8 mouse cellular contexts compared by ENCODE assay signal in genomic region chr14:54482498-54482897, GRCm38 (mm10). TPM values are rescaled to one million over a fixed set of nuclear protein-coding genes. Genes with fewer than 3 reads are reported as not detected.
DNase-seq lines count a peak whose midpoint lies in the region; TF ChIP-seq lines count a peak whose summit lies in the region.

No protein-coding gene starts in this region.

- H3K4me1 ChIP-seq in heart, adult 2 months (ENCODE audit: control insufficient read depth, insufficient read depth, low read length), result no peaks in the 10 kb centered on the region
- H3K4me1 ChIP-seq in heart, embryonic 10.5 days, result peaks cover 22% of the 10 kb centered on the region

- no peak for DNase-seq in heart, adult 2 months
- DNase-seq in heart, embryonic 10.5 days (ENCODE audit: low spot score), result no peak
- DNase-seq in 416B (ENCODE audit: low read depth), result peak; percentile 74
- DNase-seq in T-cell, adult 2 months (ENCODE audit: low spot score), result peak; percentile 70
- DNase-seq in kidney, postnatal 25 days, result peak; percentile 47 to 57
- peak; percentile 69 for DNase-seq in retina, embryonic 14.5 days (ENCODE audit: low spot score)
- no peak for DNase-seq in frontal cortex, postnatal 25 days (ENCODE audit: low spot score in 2 of 2)
- no peak for DNase-seq in right cerebral cortex, adult 2 months (ENCODE audit: low spot score in 2 of 2)

- no peak overlapping the region for H3K4me3 ChIP-seq in heart, adult 2 months
- no peak overlapping the region for H3K4me3 ChIP-seq in heart, embryonic 10.5 days

- intact Hi-C loops in heart, adult 2 months (cut with DNase I), result no loop called here

- H3K36me3 ChIP-seq in heart, adult 2 months (ENCODE audit: control insufficient read depth, insufficient read depth, low read length), result no peaks in the 10 kb centered on the region
- H3K36me3 ChIP-seq in heart, embryonic 10.5 days, result no peaks in the 10 kb centered on the region

- no peak for TF ChIP-seq POLR2A in heart, adult 2 months (IDR thresholded peaks at IDR 0.05; ENCODE audit: insufficient read depth, low read depth, low read length)

- 44% methylated on average over 9 of the region's 9 CpGs for WGBS in heart, adult 2 months
- 34% methylated on average over 9 of the region's 9 CpGs for WGBS in heart, embryonic 10.5 days

- no peaks in the 10 kb centered on the region for H3K9me3 ChIP-seq in heart, embryonic 10.5 days

- TF ChIP-seq EP300 in heart, adult 2 months (IDR thresholded peaks at IDR 0.05; ENCODE audit: insufficient read depth, low read depth, low read length), result no peak

- no peaks in the 10 kb centered on the region for H3K79me2 ChIP-seq in heart, adult 2 months (replicated peaks; ENCODE audit: control insufficient read depth, insufficient read depth, low read length)

- no peak overlapping the region for H3K27ac ChIP-seq in heart, adult 2 months
- H3K27ac ChIP-seq in heart, embryonic 10.5 days, result no peak overlapping the region

- TF ChIP-seq CTCF in heart, adult 2 months (IDR thresholded peaks at IDR 0.05), result peak; percentile 78

- peaks cover 1% of the 10 kb centered on the region; the same call in 1 of the 2 replicates for H3K27me3 ChIP-seq in heart, adult 2 months (ENCODE audit: control insufficient read depth, insufficient read depth, low read length)
- peaks cover 40% of the 10 kb centered on the region for H3K27me3 ChIP-seq in heart, embryonic 10.5 days (ENCODE audit: insufficient read depth, poor library complexity, severe bottlenecking)

- no peak overlapping the region for H3K9ac ChIP-seq in heart, adult 2 months (ENCODE audit: low read depth, low read length)

RNA-seq across cellular contexts. Expression of gene Rem2, which starts 6.6 kb away (rescaled TPM):
- not detected for total RNA-seq in heart, adult 2 months (2021)
- polyA plus RNA-seq in heart, adult 2 months (2012; rRNA removed), result not detected in 2 replicates
- 2.4 and 3.8 TPM in 2 replicates for polyA plus RNA-seq in heart, embryonic 10.5 days (2016; fragmentation: Nextera tagmentation; extraction: Ambion mirVana)

RNA-seq across cellular contexts. Expression of gene Lrp10, which starts 18.6 kb away (rescaled TPM):
- 10 to 100 TPM; 47.6 to 60.6 TPM for total RNA-seq in heart, adult 2 months (2021)
- 61.3 and 72.4 TPM in 2 replicates for polyA plus RNA-seq in heart, adult 2 months (2012; rRNA removed)
- polyA plus RNA-seq in heart, embryonic 10.5 days (2016; fragmentation: Nextera tagmentation; extraction: Ambion mirVana), result 44.8 and 51.0 TPM in 2 replicates

RNA-seq across cellular contexts. Expression of gene Prmt5, which starts 34.8 kb away (rescaled TPM):
- 10 to 100 TPM; 27.4 to 29.7 TPM for total RNA-seq in heart, adult 2 months (2021)
- polyA plus RNA-seq in heart, adult 2 months (2012; rRNA removed), result 26.8 and 35.8 TPM in 2 replicates
- polyA plus RNA-seq in heart, embryonic 10.5 days (2016; fragmentation: Nextera tagmentation; extraction: Ambion mirVana), result 86.2 and 103 TPM in 2 replicates

RNA-seq across cellular contexts. Expression of gene Mmp14, which starts 51.1 kb away (rescaled TPM):
- total RNA-seq in heart, adult 2 months (2021), result 10 to 100 TPM; 11.2 to 16.5 TPM
- 23.5 and 26.5 TPM in 2 replicates for polyA plus RNA-seq in heart, adult 2 months (2012; rRNA removed)
- 80.3 and 108 TPM in 2 replicates for polyA plus RNA-seq in heart, embryonic 10.5 days (2016; fragmentation: Nextera tagmentation; extraction: Ambion mirVana)

RNA-seq across cellular contexts. Expression of gene Mrpl52, which starts 55.8 kb away (rescaled TPM):
- 100 to 1,000 TPM; 115 to 129 TPM for total RNA-seq in heart, adult 2 months (2021)
- 76.7 and 168 TPM in 2 replicates for polyA plus RNA-seq in heart, adult 2 months (2012; rRNA removed)
- 222 and 228 TPM in 2 replicates for polyA plus RNA-seq in heart, embryonic 10.5 days (2016; fragmentation: Nextera tagmentation; extraction: Ambion mirVana)

Comparison
In these comparisons a context has a peak if more than half of its experiments do, and no peak if none do; other contexts are left out.
1. DNase-seq: peak in 416B (single experiment), T-cell, adult 2 months (single experiment), kidney, postnatal 25 days (2 of 2) and retina, embryonic 14.5 days (single experiment); none in heart, adult 2 months (0 of 2), heart, embryonic 10.5 days (single experiment), frontal cortex, postnatal 25 days (0 of 2) and right cerebral cortex, adult 2 months (0 of 2).